Mouse (Mus musculus) limb, embryonic 14.5 days (tissue): ENCODE measurements around the gene Nfrkb. TPM values are rescaled to one million over a fixed set of nuclear protein-coding genes. Genes with fewer than 3 reads are reported as not detected.

Experiments
- ATAC-seq: fragments of 200-750 bp; cut with Nextera tagmentation; 2 replicates; pipeline ENCODE4 v1.8.0; 2017; ENCODE audit warnings: low read depth, moderate number of reproducible peaks, moderate TSS enrichment; ENCODE audit not compliant: low FRiP score
- DNase-seq: peaks from one replicate; pipeline ENCODE4 v3.0.0-alpha.2; 2015; ENCODE audit warnings: low spot score
- H3K27ac ChIP-seq: fragments of 300-500 bp; sonication (generic); replicated peaks from 2 replicates; pipeline ENCODE4 v1.5.1; 2014; ENCODE audit warnings: low read depth, mild to moderate bottlenecking, low read length, moderate library complexity, mixed read lengths
- H3K27me3 ChIP-seq: fragments of 300-500 bp; sonication (generic); 2 replicates; pipeline ENCODE4 v1.6.1; 2014; ENCODE audit warnings: low read length, mixed read lengths; ENCODE audit not compliant: control insufficient read depth, insufficient read depth
- H3K36me3 ChIP-seq: fragments of 300-500 bp; sonication (generic); 2 replicates; pipeline ENCODE4 v1.6.1; 2014; ENCODE audit warnings: mild to moderate bottlenecking, low read length, moderate library complexity, mixed read lengths; ENCODE audit not compliant: control insufficient read depth, insufficient read depth
- H3K4me1 ChIP-seq: fragments of 300-500 bp; sonication (generic); 2 replicates; pipeline ENCODE4 v1.6.1; 2014; ENCODE audit warnings: antibody characterized with exemption, low read length, mixed read lengths; ENCODE audit not compliant: control insufficient read depth, insufficient read depth
- H3K4me2 ChIP-seq: fragments of 300-500 bp; sonication (generic); replicated peaks from 2 replicates; pipeline ENCODE4 v1.6.1; 2014; ENCODE audit warnings: low read depth, mild to moderate bottlenecking, low read length, moderate library complexity; ENCODE audit not compliant: severe bottlenecking
- H3K4me3 ChIP-seq: fragments of 300-500 bp; sonication (generic); replicated peaks from 2 replicates; pipeline ENCODE4 v1.5.1; 2014; ENCODE audit warnings: low read length
- H3K9ac ChIP-seq: fragments of 300-500 bp; sonication (generic); 2 replicates; pipeline ENCODE4 v1.6.1; 2014; ENCODE audit warnings: mild to moderate bottlenecking, low read depth, low read length, moderate library complexity; ENCODE audit not compliant: severe bottlenecking
- H3K9me3 ChIP-seq: fragments of 300-500 bp; sonication (generic); 2 replicates; pipeline ENCODE4 v1.6.1; 2016; ENCODE audit warnings: low read length; ENCODE audit not compliant: control insufficient read depth
- POLR2A ChIP-seq: fragments of 200-500 bp; IDR thresholded peaks from 2 replicates; pipeline ENCODE4 v1.8.0; 2012; ENCODE audit warnings: inconsistent platforms, mild to moderate bottlenecking, moderate library complexity, borderline replicate concordance; ENCODE audit not compliant: insufficient read depth, insufficient read length; ENCODE audit errors: extremely low read depth
- WGBS: fragments of 180-500 bp; shearing (Covaris S2); extraction: QIAGEN DNeasy Blood & Tissue Kit; methylation state at CpG from one replicate; pipeline ENCODE4 v1.1.7; 2014; 5-methylcytosine and 5-hydroxymethylcytosine counted together
- polyA plus RNA-seq, 2 experiments: library from polyadenylated mRNA; depleted of rRNA in 1 of 2; stranded (reverse) in 1 of 2; unstranded in 1 of 2; fragments of >200 nt; fragmentation: Nextera tagmentation in 1 of 2; extraction: Ambion mirVana in 1 of 2; gene quantifications; 2 replicates each; pipeline versions ENCODE4 v1.2.1 to v1.2.3; 2012 to 2014

Gene Nfrkb
- polyA plus RNA-seq, 2 experiments: 23.4 to 31.6 TPM

- Histone ChIP-seq H3K9ac (no peak overlapping the region), H3K27me3 (no peaks in the 10 kb centered on the region), H3K4me2 (no peak overlapping the region)
Observed at GRCm38 (mm10) chr9:31441487-31441886, 55.5 kb downstream of the Nfrkb start.

GRCm38 (mm10) chr9:31444236-31444635 lies 58.2 kb downstream of the Nfrkb start:
- 79% methylated on average over 8 of the region's 8 CpGs for WGBS
- no peak overlapping the region for H3K27ac ChIP-seq
- TF ChIP-seq POLR2A: no peak
- no peak overlapping the region for H3K9ac ChIP-seq
- H3K4me2 ChIP-seq: no peak overlapping the region
- H3K36me3 ChIP-seq: no peaks in the 10 kb centered on the region
- DNase-seq (no peak), ATAC-seq (no peak)
- H3K4me3 ChIP-seq: no peak overlapping the region
- no peaks in the 10 kb centered on the region for H3K4me1 ChIP-seq
- H3K9me3 ChIP-seq: no peaks in the 10 kb centered on the region
- H3K27me3 ChIP-seq: no peaks in the 10 kb centered on the region

More at GRCm38 (mm10) chr9:31441487-31441886, 55.5 kb downstream of the Nfrkb start:
- no peak overlapping the region for H3K27ac ChIP-seq
- H3K36me3 ChIP-seq: no peaks in the 10 kb centered on the region
- no peak for TF ChIP-seq POLR2A
- H3K4me3 ChIP-seq: no peak overlapping the region
- no peaks in the 10 kb centered on the region for H3K4me1 ChIP-seq
- WGBS: 94% methylated on average over 3 of the region's 3 CpGs
- no peak for ATAC-seq
- no peak for DNase-seq
- H3K9me3 ChIP-seq: no peaks in the 10 kb centered on the region

GRCm38 (mm10) chr9:31449145-31449772 lies 63.3 kb downstream of the Nfrkb start:
- ATAC-seq (no peak), DNase-seq (no peak)
- Histone ChIP-seq H3K27me3 (no peaks in the 10 kb centered on the region), H3K9me3 (no peaks in the 10 kb centered on the region), H3K4me3 (no peak overlapping the region), H3K4me1 (peaks cover 3% of the 10 kb centered on the region; the same call in 1 of the 2 replicates), H3K4me2 (no peak overlapping the region), H3K9ac (no peak overlapping the region), H3K27ac (no peak overlapping the region), H3K36me3 (no peaks in the 10 kb centered on the region)
- TF ChIP-seq POLR2A: no peak
- WGBS: 85% methylated on average over 7 of the region's 7 CpGs

- H3K9ac ChIP-seq: no peak overlapping the region
- no peaks in the 10 kb centered on the region for H3K27me3 ChIP-seq
- no peak for TF ChIP-seq POLR2A
- no peak overlapping the region for H3K4me3 ChIP-seq
- H3K9me3 ChIP-seq: no peaks in the 10 kb centered on the region
- DNase-seq (no peak), ATAC-seq (no peak)
- 29% methylated on average over 10 of the region's 10 CpGs for WGBS
- no peaks in the 10 kb centered on the region for H3K36me3 ChIP-seq
- H3K27ac ChIP-seq: no peak overlapping the region
- no peak overlapping the region for H3K4me2 ChIP-seq
- peaks cover 3% of the 10 kb centered on the region; the same call in 1 of the 2 replicates for H3K4me1 ChIP-seq
Observed at GRCm38 (mm10) chr9:31452166-31452565, 66.2 kb downstream of the Nfrkb start.

GRCm38 (mm10) chr9:31454356-31454755 lies 68.4 kb downstream of the Nfrkb start:
- WGBS: 61% methylated on average over 1 of the region's 1 CpGs
- ATAC-seq (no peak), DNase-seq (no peak)
- no peak for TF ChIP-seq POLR2A
- Histone ChIP-seq H3K9me3 (no peaks in the 10 kb centered on the region), H3K36me3 (no peaks in the 10 kb centered on the region), H3K4me1 (peaks cover 3% of the 10 kb centered on the region; the same call in 1 of the 2 replicates), H3K27ac (no peak overlapping the region), H3K4me2 (no peak overlapping the region), H3K27me3 (no peaks in the 10 kb centered on the region), H3K9ac (no peak overlapping the region), H3K4me3 (no peak overlapping the region)
